Mouse (Mus musculus) hindbrain, embryonic 13.5 days (tissue): ENCODE measurements around the gene Anapc13. TPM values are rescaled to one million over a fixed set of nuclear protein-coding genes. Genes with fewer than 3 reads are reported as not detected.

ENCODE experiments used
- ATAC-seq: fragments of 200-750 bp; cut with Nextera tagmentation; 2 replicates; pipeline ENCODE4 v1.8.0; 2017; ENCODE audit warnings: moderate TSS enrichment; ENCODE audit not compliant: low FRiP score
- H3K27ac ChIP-seq: fragments of 300-500 bp; sonication (generic); 2 replicates; pipeline ENCODE4 v1.5.1; 2015; ENCODE audit warnings: inconsistent platforms, mild to moderate bottlenecking, moderate library complexity
- H3K27me3 ChIP-seq: fragments of 300-500 bp; sonication (generic); 2 replicates; pipeline ENCODE4 v1.6.1; 2015; ENCODE audit warnings: mild to moderate bottlenecking, inconsistent platforms
- H3K36me3 ChIP-seq: fragments of 300-500 bp; sonication (generic); 2 replicates; pipeline ENCODE4 v1.6.1; 2015; ENCODE audit warnings: mild to moderate bottlenecking, inconsistent platforms
- H3K4me1 ChIP-seq: fragments of 300-500 bp; sonication (generic); replicated peaks from 2 replicates; pipeline ENCODE4 v1.6.1; 2015; ENCODE audit warnings: inconsistent platforms
- H3K4me2 ChIP-seq: fragments of 300-500 bp; sonication (generic); 2 replicates; pipeline ENCODE4 v1.6.1; 2015; ENCODE audit warnings: inconsistent platforms, mild to moderate bottlenecking, moderate library complexity
- H3K4me3 ChIP-seq: fragments of 300-500 bp; sonication (generic); 2 replicates; pipeline ENCODE4 v1.5.1; 2015; ENCODE audit warnings: mild to moderate bottlenecking, inconsistent platforms
- H3K9ac ChIP-seq: fragments of 300-500 bp; sonication (generic); 2 replicates; pipeline ENCODE4 v1.6.1; 2015; ENCODE audit warnings: mild to moderate bottlenecking, inconsistent platforms
- H3K9me3 ChIP-seq: fragments of 300-500 bp; sonication (generic); 2 replicates; pipeline ENCODE4 v1.6.1; 2016; ENCODE audit warnings: inconsistent platforms
- WGBS: fragments of 180-500 bp; shearing (Covaris S2); methylation state at CpG from one replicate; pipeline ENCODE4 v1.1.7; 2015; 5-methylcytosine and 5-hydroxymethylcytosine counted together
- polyA plus RNA-seq: library from polyadenylated mRNA; unstranded; fragments of >200 nt; fragmentation: Nextera tagmentation; extraction: Ambion mirVana; gene quantifications from 2 replicates; pipeline ENCODE4 v1.2.1, GENCODE M21; 2015

Anapc13 gene
- polyA plus RNA-seq, 1 experiment from 2014 or later = 200 TPM

GRCm38 (mm10) chr9:102615071-102615470 lies 11.0 kb upstream of the Anapc13 start:
- no peak overlapping the region for H3K27ac ChIP-seq
- H3K4me2 ChIP-seq = no peak overlapping the region
- no peak overlapping the region for H3K9ac ChIP-seq
- H3K36me3 ChIP-seq = peaks cover 72% of the 10 kb centered on the region
- 98% methylated on average over 3 of the region's 3 CpGs for WGBS
- H3K4me3 ChIP-seq = no peak overlapping the region
- H3K4me1 ChIP-seq = no peaks in the 10 kb centered on the region
- ATAC-seq = no peak
- no peaks in the 10 kb centered on the region for H3K9me3 ChIP-seq
- no peaks in the 10 kb centered on the region for H3K27me3 ChIP-seq

GRCm38 (mm10) chr9:102616267-102616666 lies 9.8 kb upstream of the Anapc13 start:
- Histone ChIP-seq H3K36me3 (peaks cover 62% of the 10 kb centered on the region), H3K27ac (no peak overlapping the region), H3K27me3 (no peaks in the 10 kb centered on the region), H3K4me2 (no peak overlapping the region), H3K4me1 (no peaks in the 10 kb centered on the region), H3K9ac (no peak overlapping the region), H3K9me3 (no peaks in the 10 kb centered on the region), H3K4me3 (no peak overlapping the region)
- 83% methylated on average over 9 of the region's 9 CpGs for WGBS
- ATAC-seq = no peak

- Histone ChIP-seq H3K36me3 (peaks cover 20% of the 10 kb centered on the region), H3K4me2 (no peak overlapping the region), H3K27ac (no peak overlapping the region), H3K4me3 (no peak overlapping the region), H3K9me3 (no peaks in the 10 kb centered on the region), H3K4me1 (peaks cover 11% of the 10 kb centered on the region), H3K9ac (no peak overlapping the region), H3K27me3 (no peaks in the 10 kb centered on the region)
- WGBS = 77% methylated on average over 5 of the region's 5 CpGs
- no peak for ATAC-seq
These were observed 4.7 kb upstream of the Anapc13 start for GRCm38 (mm10) chr9:102621385-102621784.

- H3K4me1 ChIP-seq = peaks cover 17% of the 10 kb centered on the region
- H3K9me3 ChIP-seq = no peaks in the 10 kb centered on the region
- H3K27me3 ChIP-seq = no peaks in the 10 kb centered on the region
- no peak overlapping the region for H3K9ac ChIP-seq
- no peak overlapping the region for H3K4me3 ChIP-seq
- 40% methylated on average over 5 of the region's 5 CpGs for WGBS
- H3K27ac ChIP-seq = 0 out of 2 replicates have a peak overlapping the region, but pooled peaks have one; percentile 1
- no peak overlapping the region for H3K4me2 ChIP-seq
- peaks cover 14% of the 10 kb centered on the region for H3K36me3 ChIP-seq
- no peak for ATAC-seq
These were observed 3.8 kb upstream of the Anapc13 start for GRCm38 (mm10) chr9:102622192-102622857.

GRCm38 (mm10) chr9:102622876-102623275 lies 3.2 kb upstream of the Anapc13 start:
- ATAC-seq = no peak
- Histone ChIP-seq H3K27me3 (no peaks in the 10 kb centered on the region), H3K27ac (0 out of 2 replicates have a peak overlapping the region, but pooled peaks have one; percentile 1), H3K4me3 (no peak overlapping the region), H3K4me2 (no peak overlapping the region), H3K9me3 (no peaks in the 10 kb centered on the region), H3K36me3 (peaks cover 14% of the 10 kb centered on the region), H3K9ac (no peak overlapping the region), H3K4me1 (peaks cover 21% of the 10 kb centered on the region)
- WGBS = 88% methylated on average over 6 of the region's 6 CpGs

- H3K4me2 ChIP-seq = no peak overlapping the region
- no peak for ATAC-seq
- H3K27me3 ChIP-seq = no peaks in the 10 kb centered on the region
- no peaks in the 10 kb centered on the region for H3K9me3 ChIP-seq
- H3K36me3 ChIP-seq = peaks cover 9% of the 10 kb centered on the region
- no peak overlapping the region for H3K4me3 ChIP-seq
- WGBS = 86% methylated on average over 7 of the region's 7 CpGs
- H3K27ac ChIP-seq = no peak overlapping the region
- no peak overlapping the region for H3K9ac ChIP-seq
- H3K4me1 ChIP-seq = peaks cover 21% of the 10 kb centered on the region
These were observed 2.5 kb upstream of the Anapc13 start for GRCm38 (mm10) chr9:102623581-102623980.

GRCm38 (mm10) chr9:102625401-102625982 lies 604 bp upstream of the Anapc13 start:
- no peaks in the 10 kb centered on the region for H3K27me3 ChIP-seq
- H3K36me3 ChIP-seq = 0 out of 2 replicates have a peak, but pooled peaks cover 3% of the 10 kb centered on the region
- H3K4me2 ChIP-seq = peak overlapping the region; percentile 67
- ATAC-seq = peak; percentile 70
- peak overlapping the region; percentile 72 for H3K4me3 ChIP-seq
- WGBS = 1% methylated on average over 27 of the region's 27 CpGs
- H3K9me3 ChIP-seq = no peaks in the 10 kb centered on the region
- H3K9ac ChIP-seq = peak overlapping the region; percentile 96
- H3K27ac ChIP-seq = peak overlapping the region; percentile 96
- peaks cover 21% of the 10 kb centered on the region for H3K4me1 ChIP-seq

GRCm38 (mm10) chr9:102626839-102627225 lies 736 bp downstream of the Anapc13 start:
- Histone ChIP-seq H3K36me3 (peaks cover 14% of the 10 kb centered on the region), H3K4me2 (peak overlapping the region; percentile 74), H3K27ac (peak overlapping the region; percentile 96), H3K9ac (peak overlapping the region; percentile 96), H3K4me3 (peak overlapping the region; percentile 72), H3K4me1 (peaks cover 21% of the 10 kb centered on the region), H3K27me3 (no peaks in the 10 kb centered on the region), H3K9me3 (no peaks in the 10 kb centered on the region)
- ATAC-seq = no peak; the same call in 1 of the 2 replicates
- WGBS = 2% methylated on average over 9 of the region's 9 CpGs

- peak overlapping the region; percentile 72 for H3K4me3 ChIP-seq
- H3K9ac ChIP-seq = peak overlapping the region; percentile 96
- 93% methylated on average over 7 of the region's 7 CpGs for WGBS
- ATAC-seq = no peak
- H3K27ac ChIP-seq = peak overlapping the region; percentile 96
- peaks cover 21% of the 10 kb centered on the region for H3K4me1 ChIP-seq
- peak overlapping the region; percentile 74 for H3K4me2 ChIP-seq
- H3K9me3 ChIP-seq = no peaks in the 10 kb centered on the region
- no peaks in the 10 kb centered on the region for H3K27me3 ChIP-seq
- H3K36me3 ChIP-seq = peaks cover 19% of the 10 kb centered on the region
These were observed 1.3 kb downstream of the Anapc13 start for GRCm38 (mm10) chr9:102627442-102627841.

- peaks cover 25% of the 10 kb centered on the region for H3K4me1 ChIP-seq
- H3K4me3 ChIP-seq = no peak overlapping the region
- H3K4me2 ChIP-seq = no peak overlapping the region
- H3K36me3 ChIP-seq = peaks cover 23% of the 10 kb centered on the region
- no peaks in the 10 kb centered on the region for H3K27me3 ChIP-seq
- ATAC-seq = no peak
- 75% methylated on average over 7 of the region's 7 CpGs for WGBS
- no peak overlapping the region for H3K27ac ChIP-seq
- H3K9me3 ChIP-seq = no peaks in the 10 kb centered on the region
- H3K9ac ChIP-seq = no peak overlapping the region
These were observed 3.0 kb downstream of the Anapc13 start for GRCm38 (mm10) chr9:102629052-102629451.

GRCm38 (mm10) chr9:102631589-102632147 lies 5.6 kb downstream of the Anapc13 start:
- peaks cover 14% of the 10 kb centered on the region for H3K4me1 ChIP-seq
- no peaks in the 10 kb centered on the region for H3K27me3 ChIP-seq
- peaks cover 32% of the 10 kb centered on the region for H3K36me3 ChIP-seq
- no peak overlapping the region for H3K27ac ChIP-seq
- no peak for ATAC-seq
- no peaks in the 10 kb centered on the region for H3K9me3 ChIP-seq
- H3K4me2 ChIP-seq = no peak overlapping the region
- WGBS = 64% methylated on average over 2 of the region's 2 CpGs
- H3K9ac ChIP-seq = no peak overlapping the region
- H3K4me3 ChIP-seq = no peak overlapping the region

- Histone ChIP-seq H3K36me3 (peaks cover 32% of the 10 kb centered on the region), H3K4me1 (peaks cover 16% of the 10 kb centered on the region), H3K9me3 (no peaks in the 10 kb centered on the region), H3K4me2 (no peak overlapping the region), H3K9ac (no peak overlapping the region), H3K4me3 (no peak overlapping the region), H3K27ac (no peak overlapping the region), H3K27me3 (no peaks in the 10 kb centered on the region)
- WGBS = 92% methylated on average over 4 of the region's 4 CpGs
- no peak for ATAC-seq
These were observed 6.1 kb downstream of the Anapc13 start for GRCm38 (mm10) chr9:102632173-102632572.
